Mouse (Mus musculus): ENCODE data around the gene Gm17409. TPM values are rescaled to one million over a fixed set of nuclear protein-coding genes. Genes with fewer than 3 reads are reported as not detected.

The Gm17409 gene
- polyA plus RNA-seq, 1 experiment: not detected

- H3K4me3 ChIP-seq (replicated peaks): no peak overlapping the region
- no peaks in the 10 kb centered on the region for H3K9me3 ChIP-seq (ENCODE audit: control insufficient read depth, low read length)
- no peaks in the 10 kb centered on the region for H3K4me1 ChIP-seq (ENCODE audit: control insufficient read depth)
- TF ChIP-seq TAL1 (IDR thresholded peaks at IDR 0.05; ENCODE audit: low read length) (no peak), GATA1 (IDR thresholded peaks at IDR 0.05; ENCODE audit: low read length) (no peak)
- peaks cover 2% of the 10 kb centered on the region; the same call in 1 of the 2 replicates for H3K36me3 ChIP-seq (ENCODE audit: control insufficient read depth)
- no peaks in the 10 kb centered on the region for H3K27me3 ChIP-seq (ENCODE audit: control insufficient read depth)
Measured at GRCm38 (mm10) chr2:58479536-58479935, 9.6 kb downstream of the Gm17409 start.

- TF ChIP-seq GATA1 (IDR thresholded peaks at IDR 0.05; ENCODE audit: low read length): no peak
- no peak for TF ChIP-seq TAL1 (IDR thresholded peaks at IDR 0.05; ENCODE audit: low read length)
Measured at GRCm38 (mm10) chr2:58480764-58481163, 10.8 kb downstream of the Gm17409 start.

GRCm38 (mm10) chr2:58481450-58482100 lies 11.7 kb downstream of the Gm17409 start:
- Histone ChIP-seq H3K4me3 (replicated peaks) (no peak overlapping the region), H3K27me3 (ENCODE audit: control insufficient read depth) (no peaks in the 10 kb centered on the region), H3K9me3 (ENCODE audit: control insufficient read depth, low read length) (no peaks in the 10 kb centered on the region), H3K36me3 (ENCODE audit: control insufficient read depth) (peaks cover 2% of the 10 kb centered on the region; the same call in 1 of the 2 replicates), H3K4me1 (ENCODE audit: control insufficient read depth) (no peaks in the 10 kb centered on the region)
- no peak for TF ChIP-seq TAL1 (IDR thresholded peaks at IDR 0.05; ENCODE audit: low read length)
- no peak for TF ChIP-seq GATA1 (IDR thresholded peaks at IDR 0.05; ENCODE audit: low read length)

More at GRCm38 (mm10) chr2:58480764-58481163, 10.8 kb downstream of the Gm17409 start:
- Histone ChIP-seq H3K27me3 (ENCODE audit: control insufficient read depth) (no peaks in the 10 kb centered on the region), H3K9me3 (ENCODE audit: control insufficient read depth, low read length) (no peaks in the 10 kb centered on the region), H3K4me3 (replicated peaks) (no peak overlapping the region), H3K4me1 (ENCODE audit: control insufficient read depth) (no peaks in the 10 kb centered on the region), H3K36me3 (ENCODE audit: control insufficient read depth) (peaks cover 2% of the 10 kb centered on the region; the same call in 1 of the 2 replicates)

- Histone ChIP-seq H3K9me3 (ENCODE audit: control insufficient read depth, low read length) (no peaks in the 10 kb centered on the region; the same call in 1 of the 2 replicates), H3K4me3 (replicated peaks) (no peak overlapping the region), H3K4me1 (ENCODE audit: control insufficient read depth) (no peaks in the 10 kb centered on the region), H3K36me3 (ENCODE audit: control insufficient read depth) (no peaks in the 10 kb centered on the region; the same call in 1 of the 2 replicates), H3K27me3 (ENCODE audit: control insufficient read depth) (no peaks in the 10 kb centered on the region)
- no peak for TF ChIP-seq TAL1 (IDR thresholded peaks at IDR 0.05; ENCODE audit: low read length)
- TF ChIP-seq GATA1 (IDR thresholded peaks at IDR 0.05; ENCODE audit: low read length): no peak
Measured at GRCm38 (mm10) chr2:58484284-58484965, 14.5 kb downstream of the Gm17409 start.

GRCm38 (mm10) chr2:58485152-58485551 lies 15.2 kb downstream of the Gm17409 start:
- H3K4me1 ChIP-seq (ENCODE audit: control insufficient read depth): no peaks in the 10 kb centered on the region
- no peak for TF ChIP-seq TAL1 (IDR thresholded peaks at IDR 0.05; ENCODE audit: low read length)
- TF ChIP-seq GATA1 (IDR thresholded peaks at IDR 0.05; ENCODE audit: low read length): no peak
- no peak overlapping the region for H3K4me3 ChIP-seq (replicated peaks)
- H3K9me3 ChIP-seq (ENCODE audit: control insufficient read depth, low read length): no peaks in the 10 kb centered on the region; the same call in 1 of the 2 replicates
- H3K27me3 ChIP-seq (ENCODE audit: control insufficient read depth): no peaks in the 10 kb centered on the region
- no peaks in the 10 kb centered on the region for H3K36me3 ChIP-seq (ENCODE audit: control insufficient read depth)

- Histone ChIP-seq H3K27me3 (ENCODE audit: control insufficient read depth) (no peaks in the 10 kb centered on the region), H3K9me3 (ENCODE audit: control insufficient read depth, low read length) (no peaks in the 10 kb centered on the region; the same call in 1 of the 2 replicates), H3K36me3 (ENCODE audit: control insufficient read depth) (no peaks in the 10 kb centered on the region), H3K4me1 (ENCODE audit: control insufficient read depth) (no peaks in the 10 kb centered on the region), H3K4me3 (replicated peaks) (no peak overlapping the region)
- no peak for TF ChIP-seq GATA1 (IDR thresholded peaks at IDR 0.05; ENCODE audit: low read length)
- no peak for TF ChIP-seq TAL1 (IDR thresholded peaks at IDR 0.05; ENCODE audit: low read length)
Measured at GRCm38 (mm10) chr2:58485683-58486082, 15.8 kb downstream of the Gm17409 start.

GRCm38 (mm10) chr2:58486441-58487278 lies 16.7 kb downstream of the Gm17409 start:
- no peak overlapping the region for H3K4me3 ChIP-seq (replicated peaks)
- no peaks in the 10 kb centered on the region; the same call in 1 of the 2 replicates for H3K9me3 ChIP-seq (ENCODE audit: control insufficient read depth, low read length)
- no peaks in the 10 kb centered on the region for H3K27me3 ChIP-seq (ENCODE audit: control insufficient read depth)
- H3K4me1 ChIP-seq (ENCODE audit: control insufficient read depth): no peaks in the 10 kb centered on the region
- no peaks in the 10 kb centered on the region for H3K36me3 ChIP-seq (ENCODE audit: control insufficient read depth)
- TF ChIP-seq GATA1 (IDR thresholded peaks at IDR 0.05; ENCODE audit: low read length): no peak
- no peak for TF ChIP-seq TAL1 (IDR thresholded peaks at IDR 0.05; ENCODE audit: low read length)

- Histone ChIP-seq H3K9me3 (ENCODE audit: control insufficient read depth, low read length) (no peaks in the 10 kb centered on the region; the same call in 1 of the 2 replicates), H3K27me3 (ENCODE audit: control insufficient read depth) (no peaks in the 10 kb centered on the region), H3K4me3 (replicated peaks) (no peak overlapping the region), H3K4me1 (ENCODE audit: control insufficient read depth) (no peaks in the 10 kb centered on the region), H3K36me3 (ENCODE audit: control insufficient read depth) (no peaks in the 10 kb centered on the region)
- TF ChIP-seq GATA1 (IDR thresholded peaks at IDR 0.05; ENCODE audit: low read length): no peak
- no peak for TF ChIP-seq TAL1 (IDR thresholded peaks at IDR 0.05; ENCODE audit: low read length)
Measured at GRCm38 (mm10) chr2:58487279-58487560, 17.3 kb downstream of the Gm17409 start.

GRCm38 (mm10) chr2:58488404-58488803 lies 18.5 kb downstream of the Gm17409 start:
- no peaks in the 10 kb centered on the region for H3K27me3 ChIP-seq (ENCODE audit: control insufficient read depth)
- TF ChIP-seq GATA1 (IDR thresholded peaks at IDR 0.05; ENCODE audit: low read length): no peak
- no peak for TF ChIP-seq TAL1 (IDR thresholded peaks at IDR 0.05; ENCODE audit: low read length)
- no peaks in the 10 kb centered on the region; the same call in 1 of the 2 replicates for H3K9me3 ChIP-seq (ENCODE audit: control insufficient read depth, low read length)
- no peak overlapping the region for H3K4me3 ChIP-seq (replicated peaks)
- H3K4me1 ChIP-seq (ENCODE audit: control insufficient read depth): no peaks in the 10 kb centered on the region
- no peaks in the 10 kb centered on the region for H3K36me3 ChIP-seq (ENCODE audit: control insufficient read depth)
